Mouse (Mus musculus) right cerebral cortex, postnatal 36 days (tissue): ENCODE measurements at regions not wholly inside any gene's neighbourhood (a gene's known extent, or its start where the extent isn't known, plus 50 kb on each side); places are given as distances from the start of the nearest gene placed in this dataset.

Source experiments
- DNase-seq, 2 experiments: peaks; one replicate each; pipeline ENCODE4 v3.0.0; 2022; ENCODE audit warnings: low spot score in 2 of 2, mixed read lengths in 1 of 2

DNA sequence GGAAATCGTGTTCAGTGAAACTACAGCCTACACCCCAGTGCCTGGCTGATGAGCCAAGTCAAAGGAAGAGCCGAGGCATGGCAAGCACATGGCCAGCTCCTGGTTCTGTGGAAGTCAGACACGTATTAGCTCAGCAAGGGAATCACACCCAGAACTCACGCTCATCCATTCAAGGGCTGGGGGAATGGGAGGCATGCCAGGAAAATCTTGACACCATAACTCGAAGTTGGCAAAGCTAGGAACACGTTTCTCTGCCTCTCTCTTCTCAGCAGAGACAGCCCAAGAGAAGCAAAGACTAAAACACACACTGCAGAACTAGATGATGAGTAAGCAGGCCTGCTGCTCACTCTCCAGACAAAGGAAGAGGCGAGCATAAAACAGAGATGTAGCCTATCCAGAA lies 53.5 kb upstream of the Ypel5 start:
- peak; percentile 11 to 12 for DNase-seq

DNA sequence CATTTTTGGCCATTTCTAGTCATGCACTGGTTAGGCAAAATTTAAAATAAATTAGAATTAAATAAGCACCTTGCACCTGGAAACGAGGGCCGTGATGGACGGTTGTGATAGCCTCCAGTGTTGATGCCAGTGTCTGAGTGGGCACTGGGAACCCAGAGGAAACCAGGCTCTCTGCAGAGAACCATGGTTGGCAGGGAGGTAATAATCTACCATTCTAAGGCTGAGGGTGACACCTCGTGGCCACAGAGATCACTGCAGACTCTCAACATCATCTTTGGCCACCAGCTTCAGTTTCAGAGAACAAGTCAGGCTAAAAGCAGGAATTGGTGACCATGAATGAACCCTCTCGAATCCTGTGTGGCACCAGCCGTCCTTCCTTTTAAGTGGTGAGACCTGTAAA lies 54.5 kb upstream of the Ypel5 start:
- DNase-seq: peak; percentile 61 to 70

- no peak for DNase-seq
Measured at GRCm38 (mm10) chr17:72768266-72768665, 68.0 kb upstream of the Ypel5 start.

GRCm38 (mm10) chr17:72760937-72761336 lies 75.3 kb upstream of the Ypel5 start:
- DNase-seq: no peak

DNA sequence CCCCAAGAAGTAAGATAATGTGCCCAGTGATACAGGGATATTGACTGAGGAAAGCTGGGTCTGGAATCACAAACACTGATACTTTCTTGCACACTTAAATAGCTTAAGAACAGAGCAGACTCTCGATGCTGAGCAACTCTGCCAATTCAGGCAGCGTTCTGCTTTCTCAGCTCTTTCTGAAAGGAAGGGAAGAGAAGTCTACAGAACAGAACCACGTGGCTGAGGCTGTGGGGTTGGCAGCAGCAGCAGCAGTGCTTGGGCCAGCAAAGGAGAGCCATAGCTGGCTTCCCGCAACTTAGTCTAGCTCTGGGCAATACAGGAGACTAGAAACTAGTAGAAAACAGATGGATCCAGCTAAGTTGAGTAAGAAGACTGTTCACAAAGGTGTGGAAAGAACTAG lies 89.8 kb upstream of the Ypel5 start:
- DNase-seq: peak; percentile 3 to 16

DNA sequence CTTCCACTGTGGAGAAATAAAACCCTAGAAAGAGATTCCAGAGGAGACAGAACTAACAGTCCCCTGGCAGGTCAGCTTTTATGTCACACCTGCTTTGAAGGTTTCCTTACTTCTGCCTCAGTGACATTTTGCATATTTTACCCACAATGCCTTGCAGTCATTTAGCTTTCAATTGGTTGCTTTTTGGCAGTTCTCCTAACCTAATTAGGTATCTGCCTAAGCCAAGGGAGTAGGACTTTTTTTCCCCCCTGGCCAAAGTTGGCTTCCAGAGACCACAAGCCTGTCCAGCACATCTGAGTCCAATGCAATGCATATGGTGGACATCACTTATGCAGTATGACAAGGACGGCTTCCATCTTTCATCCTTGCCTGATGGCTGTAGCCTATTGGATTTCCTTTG lies 103.2 kb upstream of the Ypel5 start:
- DNase-seq: no peak

GRCm38 (mm10) chr17:72731691-72732090 lies 104.6 kb upstream of the Ypel5 start:
- DNase-seq: no peak

DNA sequence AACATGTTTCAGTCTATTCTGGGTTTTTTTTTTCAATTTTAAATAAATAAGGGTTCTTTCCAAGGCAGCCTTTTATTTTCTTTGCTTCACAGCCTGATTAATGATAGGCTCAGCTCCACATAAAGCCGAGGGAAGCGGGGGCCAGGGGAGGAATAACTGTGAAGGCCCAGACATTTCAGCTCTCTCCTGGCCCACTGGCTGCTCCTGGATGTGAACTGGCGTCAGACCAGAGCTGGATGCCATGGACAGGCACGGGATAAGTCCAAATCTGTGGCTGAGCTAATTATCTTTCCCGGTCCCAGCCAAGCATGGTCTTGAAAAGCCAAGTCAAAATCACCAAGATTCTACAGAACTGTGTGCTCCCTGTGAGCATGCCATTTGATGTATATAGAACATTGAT lies 105.1 kb upstream of the Ypel5 start:
- DNase-seq: peak in 1 of 2 experiments; percentile 1

DNA sequence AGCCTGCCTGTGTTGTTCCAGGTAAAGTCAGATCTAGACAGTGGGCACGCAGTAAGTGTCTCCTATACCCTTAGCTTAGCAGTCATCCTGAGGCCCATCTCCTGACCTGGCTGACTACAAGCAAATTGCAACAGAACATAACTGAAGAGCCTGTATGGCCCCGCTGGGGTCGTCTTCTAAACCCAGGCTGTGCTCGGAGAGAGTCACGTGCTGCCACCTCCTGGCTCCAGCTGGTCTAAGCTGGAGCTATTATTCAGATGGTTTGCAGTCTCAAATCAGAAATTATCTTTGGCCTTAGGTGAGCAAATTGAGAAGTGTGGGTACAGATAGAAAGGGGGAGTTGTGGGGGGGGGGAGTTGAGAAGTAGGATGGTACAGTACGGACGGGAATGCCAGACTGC lies 115.5 kb upstream of the Ypel5 start:
- no peak for DNase-seq

- no peak for DNase-seq
Measured at GRCm38 (mm10) chr17:72719618-72720017, 115.2 kb upstream of the Alk start.

DNA sequence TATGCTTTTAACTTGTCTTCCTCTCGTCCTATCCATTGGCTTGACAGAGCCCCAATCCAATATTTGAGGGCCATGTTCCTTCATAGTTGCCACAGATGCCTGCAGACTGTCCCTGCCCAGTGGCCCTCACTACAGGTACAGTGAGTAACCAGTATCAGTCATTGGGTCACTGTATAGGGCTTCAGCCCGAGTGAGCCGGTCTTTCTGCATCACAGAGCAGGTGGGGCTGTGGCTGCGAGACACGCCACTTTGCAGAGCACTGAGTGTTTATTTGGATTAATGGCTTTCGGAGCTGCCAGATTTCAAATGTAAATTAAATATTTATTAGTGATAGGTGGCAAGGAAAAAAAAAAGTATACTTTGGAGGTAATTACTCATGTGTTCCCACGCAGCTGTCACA lies 87.2 kb upstream of the Alk start:
- no peak for DNase-seq

GRCm38 (mm10) chr17:72689606-72690005 lies 85.2 kb upstream of the Alk start:
- no peak for DNase-seq

GRCm38 (mm10) chr17:72688800-72689199 lies 84.4 kb upstream of the Alk start:
- DNase-seq: no peak

DNA sequence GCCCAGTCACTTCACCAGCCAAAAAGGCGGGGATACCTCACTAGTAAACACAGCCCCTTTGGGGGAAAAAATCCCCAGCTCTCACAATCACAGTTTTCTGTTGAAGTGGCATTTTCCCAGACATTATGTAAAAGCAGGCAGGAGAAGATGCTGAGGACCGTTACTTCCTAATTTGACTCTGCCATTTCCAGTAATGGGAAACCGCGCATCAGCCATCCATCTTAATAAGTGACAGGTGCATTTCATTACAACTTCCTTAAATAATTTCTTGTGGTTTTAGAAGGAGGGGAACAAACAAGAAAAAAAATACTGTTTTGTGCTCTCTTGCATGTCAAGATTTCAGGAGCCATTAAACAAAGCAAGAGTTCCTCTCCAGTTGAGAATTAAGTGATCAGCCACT lies 70.2 kb upstream of the Alk start:
- no peak for DNase-seq

GRCm38 (mm10) chr17:72672010-72672409 lies 67.6 kb upstream of the Alk start:
- DNase-seq: peak; percentile 9 to 13

GRCm38 (mm10) chr17:72666961-72667360 lies 62.5 kb upstream of the Alk start:
- DNase-seq: no peak

DNA sequence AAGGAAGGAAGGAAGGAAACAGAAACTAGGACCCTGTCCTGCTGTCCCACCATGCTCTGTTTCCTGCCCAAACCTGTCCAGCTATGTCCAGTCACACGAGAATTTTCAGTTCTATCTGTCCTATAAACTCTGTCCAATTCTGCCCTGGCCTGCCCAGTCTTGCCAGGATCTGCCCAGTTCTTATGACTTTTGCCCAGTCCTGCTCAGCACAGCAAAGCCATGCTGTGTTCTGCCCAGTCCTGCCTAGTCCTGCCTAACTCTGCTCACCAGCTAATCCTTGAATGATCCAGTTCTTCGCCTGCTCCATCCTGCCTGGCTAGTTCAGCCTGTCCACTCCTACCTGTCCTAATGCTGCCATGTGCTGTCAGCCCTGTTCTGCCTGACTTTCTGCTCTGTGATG lies 57.3 kb upstream of the Alk start:
- no peak for DNase-seq

GRCm38 (mm10) chr17:72658744-72659143 lies 54.3 kb upstream of the Alk start:
- no peak for DNase-seq

- no peak for DNase-seq
Measured at GRCm38 (mm10) chr17:72657826-72658225, 53.4 kb upstream of the Alk start.
